Mouse (Mus musculus) left cerebral cortex, adult 2 months (tissue): ENCODE data around the gene Scd4. TPM values are rescaled to one million over a fixed set of nuclear protein-coding genes. Genes with fewer than 3 reads are reported as not detected.

Experiments used
- DNase-seq, 2 experiments: peaks; one replicate each; pipeline ENCODE4 v3.0.0; 2021 to 2022; ENCODE audit warnings: low spot score in 2 of 2, mixed read lengths in 1 of 2; ENCODE audit errors: extremely low spot score in 1 of 2
- H3K27ac ChIP-seq: fragments of 200-600 bp; 2 replicates; pipeline ENCODE4 v1.8.1; 2022
- H3K4me3 ChIP-seq: fragments of 200-600 bp; 2 replicates; pipeline ENCODE4 v1.8.1; 2022
- CTCF ChIP-seq: fragments of 200-600 bp; IDR thresholded peaks from 2 replicates; pipeline ENCODE4 v1.8.1; 2022; ENCODE audit warnings: antibody characterized with exemption, mild to moderate bottlenecking, moderate library complexity
- intact Hi-C: fragments of 180-260 bp; cut with DNase I; formaldehyde crosslinking; loops from one replicate; pipeline ENCODE4 v1.15.1; 2025
- total RNA-seq, 2 experiments: library from RNA; stranded (reverse); gene quantifications; 2 replicates each; pipeline ENCODE4 v1.2.3; 2021

Gene Scd4
- total RNA-seq, 2 experiments from 2014 or later: 2.1 to 2.3 TPM

- H3K4me3 ChIP-seq: no peak overlapping the region
- TF ChIP-seq CTCF: no peak
- H3K27ac ChIP-seq: peak overlapping the region; percentile 28
- DNase-seq: no peak
- intact Hi-C loops: no loop called here
These were observed 31.1 kb upstream of the Scd4 start for GRCm38 (mm10) chr19:44301671-44302305.

GRCm38 (mm10) chr19:44302901-44303300 is 30.0 kb upstream of the Scd4 start:
- DNase-seq: peak in 1 of 2 experiments; percentile 29
- intact Hi-C loops: loop anchor here (1.0 kb wide), 1 partner anchor 29 kb away; no protein-coding TSS in a partner anchor
- Histone ChIP-seq H3K4me3 (no peak overlapping the region; the same call in 1 of the 2 replicates), H3K27ac (peak overlapping the region; percentile 75)
- TF ChIP-seq CTCF: no peak

- intact Hi-C loops: loop anchor here (1.0 kb wide), 1 partner anchor 29 kb away; no protein-coding TSS in a partner anchor
- Histone ChIP-seq H3K27ac (peak overlapping the region; percentile 75), H3K4me3 (no peak overlapping the region; the same call in 1 of the 2 replicates)
- no peak for TF ChIP-seq CTCF
- DNase-seq: peak in 1 of 2 experiments; percentile 57
These were observed 29.4 kb upstream of the Scd4 start for GRCm38 (mm10) chr19:44303502-44303901.

GRCm38 (mm10) chr19:44304419-44304818 is 28.5 kb upstream of the Scd4 start:
- DNase-seq: no peak
- intact Hi-C loops: no loop called here
- TF ChIP-seq CTCF: no peak
- Histone ChIP-seq H3K4me3 (no peak overlapping the region), H3K27ac (peak overlapping the region; percentile 61)

- no peak for DNase-seq
- no peak for TF ChIP-seq CTCF
- intact Hi-C loops: no loop called here
- Histone ChIP-seq H3K27ac (peak overlapping the region; percentile 61; the same call in 1 of the 2 replicates), H3K4me3 (no peak overlapping the region)
These were observed 27.9 kb upstream of the Scd4 start for GRCm38 (mm10) chr19:44304851-44305510.

GRCm38 (mm10) chr19:44305701-44306100 is 27.2 kb upstream of the Scd4 start:
- intact Hi-C loops: no loop called here
- Histone ChIP-seq H3K4me3 (no peak overlapping the region), H3K27ac (peak overlapping the region; percentile 61; the same call in 1 of the 2 replicates)
- DNase-seq: no peak
- no peak for TF ChIP-seq CTCF

- DNase-seq: no peak
These were observed 26.7 kb upstream of the Scd4 start for GRCm38 (mm10) chr19:44306171-44306570.

GRCm38 (mm10) chr19:44307101-44307914 is 25.6 kb upstream of the Scd4 start:
- no peak overlapping the region for H3K4me3 ChIP-seq
- intact Hi-C loops: no loop called here
- DNase-seq: no peak
- peak overlapping the region; percentile 32; the same call in 1 of the 2 replicates for H3K27ac ChIP-seq
- no peak for TF ChIP-seq CTCF

More at GRCm38 (mm10) chr19:44306171-44306570, 26.7 kb upstream of the Scd4 start:
- Histone ChIP-seq H3K27ac (no peak overlapping the region; the same call in none of the 2 replicates), H3K4me3 (no peak overlapping the region)
- TF ChIP-seq CTCF: no peak
- intact Hi-C loops: no loop called here

- intact Hi-C loops: no loop called here
- no peak for DNase-seq
- H3K27ac ChIP-seq: no peak overlapping the region
- H3K4me3 ChIP-seq: no peak overlapping the region
- no peak for TF ChIP-seq CTCF
These were observed 24.9 kb upstream of the Scd4 start for GRCm38 (mm10) chr19:44307915-44308470.

- no peak for TF ChIP-seq CTCF
- Histone ChIP-seq H3K27ac (no peak overlapping the region), H3K4me3 (no peak overlapping the region)
- intact Hi-C loops: no loop called here
- DNase-seq: no peak
These were observed 24.2 kb upstream of the Scd4 start for GRCm38 (mm10) chr19:44308611-44309246.
